Mouse (Mus musculus) inflammation-experienced regulatory T-cells, adult 16 weeks (primary cell): ENCODE measurements around the gene Vwa5b2. TPM values are rescaled to one million over a fixed set of nuclear protein-coding genes. Genes with fewer than 3 reads are reported as not detected.

Source experiments
- polyA plus RNA-seq: library from polyadenylated mRNA; unstranded; fragments of 100-300 nt; shearing (Covaris generic); gene quantifications from one replicate; pipeline ENCODE4 v1.2.1, GENCODE M21; 2017

Vwa5b2 gene
- 0.30 TPM for polyA plus RNA-seq

DNA sequence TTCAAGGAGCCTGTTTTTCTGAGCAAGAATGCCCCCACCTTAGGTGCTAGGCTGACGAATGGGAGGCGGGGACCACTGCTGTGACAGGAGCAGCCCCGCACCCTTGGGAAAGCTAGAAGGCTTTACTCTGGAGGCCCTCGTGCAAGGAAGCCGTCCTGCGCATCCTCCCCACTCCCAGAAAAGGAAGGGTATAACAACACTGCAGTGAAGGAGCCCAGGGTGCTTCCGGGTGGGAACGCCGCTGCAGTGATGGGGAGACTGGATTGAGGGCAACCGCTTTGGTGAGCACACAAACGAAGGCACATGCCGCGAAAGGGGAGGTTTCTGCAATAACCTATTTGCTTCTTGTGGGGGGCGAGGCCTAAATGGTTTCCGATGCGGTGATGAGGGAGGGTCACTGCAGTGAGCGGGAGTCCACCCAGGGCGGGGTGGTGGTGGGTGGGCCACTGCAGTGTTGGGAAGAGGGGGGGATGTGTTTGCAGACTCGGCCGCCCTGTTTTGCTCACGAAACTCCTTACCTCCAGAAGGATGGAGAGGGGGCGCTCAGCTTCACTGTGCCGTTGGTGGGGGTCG, at the start of gene Vwa5b2:
Vwa5b2 (plus strand) TSS at position 106 of the 573 bp plus-strand sequence.

DNA sequence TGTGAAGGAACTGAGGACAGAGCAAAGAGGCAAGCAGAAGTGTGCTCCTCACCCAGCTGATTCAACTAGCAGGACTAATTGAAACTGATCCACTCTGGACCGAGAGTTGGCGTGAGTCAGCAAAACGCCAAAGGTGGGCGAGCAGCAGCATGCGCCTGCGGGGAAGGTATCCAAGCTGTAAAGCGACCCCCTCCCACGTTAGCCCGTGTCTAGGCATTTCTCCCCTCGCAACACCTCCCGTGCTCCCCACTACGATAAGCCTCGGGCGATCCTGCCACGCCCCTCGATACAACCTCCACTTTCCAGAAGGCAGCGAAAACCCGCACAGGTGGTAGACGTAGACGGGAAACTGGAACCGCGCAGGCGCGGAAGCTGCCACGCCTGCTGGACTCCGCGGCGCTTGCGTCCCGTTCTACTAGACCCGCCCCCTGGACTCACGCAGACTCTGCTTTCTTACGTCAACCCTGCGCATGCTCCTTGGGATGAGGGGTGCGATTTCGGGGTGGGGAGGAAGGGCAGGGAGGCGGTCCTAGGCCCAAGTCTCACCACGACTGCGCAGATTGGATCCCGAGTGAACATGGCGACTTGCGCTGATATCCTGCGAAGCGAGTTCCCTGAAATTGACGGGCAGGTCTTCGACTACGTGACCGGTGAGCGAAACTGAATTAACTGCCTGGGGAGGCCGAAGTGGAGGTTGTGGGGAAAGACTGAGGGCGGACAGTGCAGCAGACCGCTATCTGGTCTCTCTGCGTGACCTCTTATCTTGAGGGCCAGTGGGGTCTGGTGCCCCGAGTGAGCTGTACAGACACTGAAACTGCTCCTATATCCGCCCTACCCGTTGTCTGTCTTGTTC, 40.9 kb upstream of the Vwa5b2 start, which contains the start of gene Abcf3:
Abcf3 (plus strand) TSS at position 482 of the 853 bp plus-strand sequence.

DNA sequence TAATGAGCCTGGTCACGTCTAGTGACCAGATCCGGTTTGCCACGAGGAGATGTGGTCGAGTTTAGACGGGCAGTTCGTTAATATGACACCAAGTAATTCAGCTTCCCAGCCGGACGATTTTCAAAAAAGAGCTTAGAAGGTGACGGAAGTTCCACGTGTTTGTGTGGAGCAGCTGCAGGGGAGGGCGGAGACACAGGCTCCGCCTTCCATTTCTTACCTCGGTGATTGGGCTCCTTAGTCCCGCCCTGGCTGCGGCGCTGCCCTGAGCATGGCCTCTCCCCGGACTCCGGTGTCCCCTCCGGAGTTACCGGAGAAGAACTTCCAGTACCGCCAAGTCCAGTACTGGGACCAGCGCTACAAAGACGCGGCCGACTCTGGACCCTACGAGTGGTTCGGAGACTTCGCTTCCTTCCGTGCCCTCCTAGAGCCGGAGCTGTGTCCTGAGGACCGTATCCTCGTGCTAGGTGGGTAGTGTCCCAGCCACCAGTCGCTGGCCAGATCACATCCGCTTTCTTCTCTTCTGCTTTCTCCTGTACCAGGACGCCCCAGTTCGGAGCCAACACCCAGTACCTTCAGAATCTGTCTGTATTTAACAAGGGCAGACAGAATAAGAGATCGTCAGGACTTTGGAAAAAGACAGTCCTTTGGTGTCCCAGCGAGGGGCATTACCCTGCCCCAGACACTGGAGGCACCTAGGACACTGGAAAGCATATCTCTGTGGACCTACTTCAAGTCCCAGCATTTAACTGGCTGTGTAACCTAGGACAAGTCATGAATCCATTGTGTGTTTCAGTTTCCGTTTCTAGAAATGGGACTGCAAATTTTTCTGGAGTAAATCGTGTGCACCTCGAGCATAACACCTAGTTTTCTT, 22.3 kb downstream of the Vwa5b2 start, which contains the start of the genes Eef1akmt4, Gm49333 and Alg3:
Eef1akmt4 (plus strand) TSS at position 237 of the 871 bp plus-strand sequence.
Gm49333 (plus strand) TSS at position 254 of the 871 bp plus-strand sequence.
Alg3 (minus strand) TSS at position 379 of the 871 bp plus-strand sequence.

DNA sequence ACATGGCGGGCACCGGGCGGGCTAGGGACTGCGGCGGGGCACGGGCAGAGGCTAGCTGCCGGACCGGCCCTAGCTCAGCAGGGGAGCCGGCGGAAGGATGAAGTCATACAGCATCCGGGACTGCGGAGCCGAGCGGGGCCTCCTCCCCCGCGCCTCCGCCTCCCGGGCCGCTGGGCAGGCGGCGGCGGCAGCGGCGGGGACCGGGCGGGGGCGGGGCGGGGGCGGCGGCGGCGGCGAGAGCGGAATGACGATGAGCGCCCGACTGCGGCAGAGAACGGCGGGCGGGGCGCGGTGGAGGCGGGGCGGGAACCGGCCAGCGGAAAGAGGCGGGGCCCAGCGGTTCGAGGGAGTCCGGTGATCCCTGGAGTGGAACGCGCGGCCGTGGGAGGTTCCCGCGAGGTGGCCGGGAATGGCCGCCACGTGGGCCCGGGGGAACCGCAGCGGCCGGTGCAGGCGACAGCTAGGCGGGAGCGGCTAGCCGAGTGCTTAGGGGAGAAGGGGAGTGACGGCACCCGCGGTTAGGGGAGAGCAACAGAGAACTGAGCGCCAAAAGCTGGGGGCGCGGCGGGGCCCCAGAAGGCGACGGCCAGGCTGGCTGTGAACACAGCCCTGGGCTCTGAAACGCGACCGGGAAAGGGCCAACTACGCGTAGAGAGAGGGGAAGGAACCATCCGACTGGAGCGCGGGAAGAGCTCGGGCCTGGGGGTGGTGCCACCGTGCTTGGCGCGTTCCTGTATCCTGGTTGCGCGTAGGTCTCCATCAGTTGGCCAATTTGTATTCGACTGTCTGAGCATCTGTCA, 32.1 kb downstream of the Vwa5b2 start, which contains the start of gene Camk2n2:
Camk2n2 (minus strand) TSS at position 97 of the 800 bp plus-strand sequence.

DNA sequence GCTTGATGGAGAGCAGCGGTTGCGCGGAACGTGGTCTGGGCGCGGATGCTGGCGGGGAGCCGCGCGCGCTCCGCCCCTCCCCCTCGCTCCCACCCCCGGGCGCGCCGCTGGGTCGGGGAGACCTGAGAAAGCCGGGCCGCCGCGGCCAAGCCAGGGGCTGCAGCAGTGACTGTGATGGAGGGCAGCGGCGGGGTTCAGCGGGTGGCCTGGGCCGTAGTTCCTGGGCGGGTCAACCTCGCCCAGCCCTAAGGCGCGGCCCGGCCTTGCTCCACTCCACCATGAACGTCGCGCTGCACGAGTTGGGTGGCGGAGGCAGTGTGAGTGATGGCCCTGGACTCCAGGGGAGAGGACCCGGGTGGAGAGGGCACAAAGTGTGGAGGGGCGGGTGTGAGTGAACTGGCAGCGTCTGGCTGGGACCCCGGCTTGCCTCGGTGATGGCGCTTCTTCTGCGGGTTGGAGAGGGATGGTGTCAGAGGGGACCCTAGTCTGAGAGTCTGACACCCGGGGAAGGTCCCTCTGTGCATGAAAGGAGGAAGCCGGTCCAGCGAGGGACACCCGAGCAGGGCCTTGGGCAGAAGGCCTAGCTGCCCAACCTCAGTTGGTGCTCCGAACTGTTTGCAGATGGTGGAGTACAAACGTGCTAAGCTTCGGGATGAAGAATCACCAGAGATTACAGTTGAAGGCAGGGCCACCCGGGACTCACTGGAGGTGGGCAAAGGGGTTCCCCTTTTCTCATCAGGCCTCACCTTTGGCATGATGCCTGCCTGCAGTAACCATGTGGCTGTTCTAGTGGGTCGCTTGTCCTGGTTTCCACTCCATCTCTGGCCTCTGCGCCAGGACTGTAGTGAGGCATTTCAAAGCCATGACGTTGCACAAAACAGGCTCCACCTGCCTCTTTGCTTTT, 40.7 kb downstream of the Vwa5b2 start, which contains the start of gene Ece2:
Ece2 (plus strand) TSS at position 98 of the 904 bp plus-strand sequence.

DNA sequence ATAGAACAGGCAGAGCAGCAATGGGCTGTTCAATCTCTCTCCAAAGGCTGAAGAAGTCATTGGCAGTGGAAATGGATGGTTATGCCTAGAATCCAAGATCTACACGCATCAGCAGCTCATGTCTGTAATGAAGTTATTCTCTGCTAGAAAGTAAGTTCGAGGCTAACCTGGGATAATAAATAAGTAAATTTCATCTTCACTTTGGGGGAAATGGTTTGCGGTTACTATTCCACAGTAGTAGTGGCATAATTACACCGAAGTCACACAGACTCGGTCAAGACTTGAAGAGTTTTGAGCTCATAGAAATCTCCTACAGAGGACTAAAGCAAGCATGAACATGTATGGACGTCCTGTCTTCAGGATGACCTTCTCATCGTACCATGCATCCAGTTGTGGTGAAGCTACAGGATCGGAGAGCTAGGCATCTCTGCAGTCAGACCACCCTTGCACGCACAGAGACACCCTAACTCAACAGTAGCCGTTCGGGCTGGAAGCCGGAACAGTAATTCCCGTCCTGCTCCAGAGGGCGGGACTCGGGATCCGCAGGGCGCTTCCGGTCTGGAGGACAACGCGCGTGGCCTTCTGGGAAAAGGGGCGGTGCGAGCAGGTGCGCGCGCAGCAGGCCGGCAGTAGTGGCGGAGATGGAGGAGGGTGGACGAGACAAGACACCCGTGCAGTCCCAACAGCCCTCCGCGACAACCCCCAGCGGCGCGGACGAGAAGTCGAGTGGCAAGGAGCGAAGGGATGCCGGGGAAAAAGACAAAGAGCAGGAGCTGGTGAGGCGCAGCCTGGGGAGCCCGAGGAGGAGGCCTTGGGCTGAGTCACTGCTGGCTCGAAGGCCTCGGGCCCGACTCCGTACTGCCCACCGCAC, 62.0 kb downstream of the Vwa5b2 start, which contains the start of gene Psmd2:
Psmd2 (plus strand) TSS at position 577 of the 871 bp plus-strand sequence.

Other genes starting within 250 kb of the Vwa5b2 start
- gene Abcc5, start 163.1 kb upstream of the Vwa5b2 start, polyA plus RNA-seq: 49.0 TPM
- gene Eif2b5, start 90.7 kb upstream of the Vwa5b2 start, polyA plus RNA-seq: 21.3 TPM
- 5.8 TPM for gene Dvl3, start 72.5 kb upstream of the Vwa5b2 start, polyA plus RNA-seq
- 486 TPM for gene Ap2m1, start 54.0 kb upstream of the Vwa5b2 start, polyA plus RNA-seq
- gene Abcf3, start 40.9 kb upstream of the Vwa5b2 start, polyA plus RNA-seq: 122 TPM
- gene Eef1akmt4, start 22.1 kb downstream of the Vwa5b2 start, polyA plus RNA-seq: 16.9 TPM
- gene Gm49333, start 22.1 kb downstream of the Vwa5b2 start, polyA plus RNA-seq: not detected
- 44.0 TPM for gene Alg3, start 22.3 kb downstream of the Vwa5b2 start, polyA plus RNA-seq
- not detected for gene Camk2n2, start 31.8 kb downstream of the Vwa5b2 start, polyA plus RNA-seq
- not detected for gene Ece2, start 40.4 kb downstream of the Vwa5b2 start, polyA plus RNA-seq
- gene Psmd2, start 62.2 kb downstream of the Vwa5b2 start, polyA plus RNA-seq: 308 TPM
- gene Eif4g1, start 78.8 kb downstream of the Vwa5b2 start, polyA plus RNA-seq: 165 TPM
- gene Fam131a, start 103.8 kb downstream of the Vwa5b2 start, polyA plus RNA-seq: 1.2 TPM
- gene Polr2h, start 128.2 kb downstream of the Vwa5b2 start, polyA plus RNA-seq: 64.9 TPM
- 0.88 TPM for gene Clcn2, start 128.3 kb downstream of the Vwa5b2 start, polyA plus RNA-seq
- gene Chrd, start 143.7 kb downstream of the Vwa5b2 start, polyA plus RNA-seq: not detected
- gene Thpo, start 145.0 kb downstream of the Vwa5b2 start, polyA plus RNA-seq: not detected